Mouse (Mus musculus): ENCODE results near the gene Rhoc. TPM values are rescaled to one million over a fixed set of nuclear protein-coding genes. Genes with fewer than 3 reads are reported as not detected.
"Not testable (repeated sequence)": the region's sequence is repeated elsewhere in the genome, so short reads cannot be mapped to it uniquely, and the experiment has no call there.

Gene Rhoc
- polyA plus RNA-seq (2012; rRNA removed) (158 and 161 TPM in 2 replicates), polyA plus RNA-seq (2014; fragmentation: Nextera tagmentation; extraction: Ambion mirVana) (192 and 199 TPM in 2 replicates)

DNA sequence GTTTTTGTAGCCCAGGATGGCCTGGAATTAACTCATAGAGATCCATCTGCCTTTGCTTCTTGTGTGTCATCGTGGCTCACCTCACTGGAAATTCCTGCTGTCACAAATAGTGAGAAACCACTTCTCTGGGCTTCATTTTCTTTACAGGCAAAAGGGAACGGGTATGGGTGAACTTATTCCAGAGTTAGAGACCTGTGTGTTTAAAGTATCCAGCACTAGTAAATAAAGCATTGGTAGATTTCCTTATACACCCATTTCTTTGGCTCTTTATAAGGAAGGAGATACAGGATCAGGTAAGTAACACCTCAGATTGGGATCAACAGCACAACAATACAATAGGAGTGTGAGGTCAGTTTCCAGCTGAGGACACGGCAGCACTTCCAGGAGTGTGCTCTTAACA, at the start of gene Rhoc:
TSS of gene Rhoc (plus strand) at position 301 of the 400 bp plus-strand sequence.
- peaks cover 27% of the 10 kb centered on the region for H3K4me1 ChIP-seq (ENCODE audit: control insufficient read depth, insufficient read depth, low read length)
- H3K4me3 ChIP-seq (replicated peaks; ENCODE audit: low read length) = peak within 1 kb of the TSS; percentile 74
- DNase-seq (ENCODE audit: low spot score) = no peak
- H3K27ac ChIP-seq (replicated peaks; ENCODE audit: low read depth, low read length) = peak within 1 kb of the TSS; percentile 83
- no peak for ATAC-seq (ENCODE audit: low FRiP score, low read depth)
- WGBS = 25% methylated on average over 3 of the region's 3 CpGs
- H3K9me3 ChIP-seq (ENCODE audit: control insufficient read depth, low read length) = no peaks in the 10 kb centered on the region
- H3K9ac ChIP-seq (ENCODE audit: low read depth, low read length, severe bottlenecking) = peak within 1 kb of the TSS; percentile 73
- peaks cover 19% of the 10 kb centered on the region for H3K36me3 ChIP-seq (ENCODE audit: control insufficient read depth, insufficient read depth, low read length)
- H3K27me3 ChIP-seq (ENCODE audit: control insufficient read depth, insufficient read depth, low read length) = peaks cover 16% of the 10 kb centered on the region; the same call in 1 of the 2 replicates
- TF ChIP-seq POLR2A (IDR thresholded peaks at IDR 0.05; ENCODE audit: borderline replicate concordance, extremely low read depth, insufficient read depth, insufficient read length) = no peak
- peak within 1 kb of the TSS; percentile 81 for H3K4me2 ChIP-seq (replicated peaks; ENCODE audit: low read depth, low read length, severe bottlenecking)

DNA sequence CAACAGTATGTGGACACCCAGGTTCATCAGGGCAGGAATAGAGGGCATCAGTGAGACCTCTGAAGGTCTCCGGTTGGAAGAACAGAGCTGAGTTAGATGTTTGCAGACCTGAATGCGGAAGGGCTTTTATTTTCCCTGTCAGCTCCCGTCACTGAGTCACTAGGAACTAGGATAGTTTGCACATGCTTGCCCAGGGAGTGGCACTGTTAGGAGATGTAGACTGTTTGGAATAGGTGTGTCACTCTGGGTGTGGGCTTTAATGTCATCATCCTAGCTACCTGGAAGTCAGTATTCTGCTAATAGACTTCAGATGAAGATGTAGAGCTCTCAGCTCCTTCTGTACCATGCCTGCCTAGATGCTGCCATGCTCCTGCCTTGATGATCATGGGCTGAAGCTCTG, 46.2 kb upstream of the Rhoc start:
- 87% methylated on average over 3 of the region's 3 CpGs for WGBS

DNA sequence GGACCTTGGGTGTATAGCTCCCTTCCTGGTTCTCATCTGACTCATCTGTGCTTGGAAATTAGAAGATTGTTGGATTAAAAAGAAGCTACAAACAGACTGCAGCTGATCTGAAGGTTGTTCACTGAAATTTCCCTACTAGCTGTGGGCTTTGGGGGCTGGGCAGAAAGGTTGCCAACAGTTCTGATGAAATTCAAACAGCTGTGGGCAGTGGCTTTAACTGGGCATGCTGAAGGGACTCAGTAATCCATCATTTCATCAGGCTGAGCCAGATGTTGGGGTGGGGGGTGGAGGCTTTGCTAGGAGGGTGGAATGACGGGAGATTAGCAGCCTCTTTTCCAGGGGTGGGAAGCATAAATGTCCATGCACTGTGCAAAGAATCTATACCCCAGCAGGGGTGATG, 45.0 kb upstream of the Rhoc start:
- TF ChIP-seq POLR2A (IDR thresholded peaks at IDR 0.05; ENCODE audit: borderline replicate concordance, extremely low read depth, insufficient read depth, insufficient read length) = no peak
- 6% methylated on average over 1 of the region's 1 CpGs for WGBS
- Histone ChIP-seq H3K4me2 (replicated peaks; ENCODE audit: low read depth, low read length, severe bottlenecking) (no peak overlapping the region), H3K9ac (ENCODE audit: low read depth, low read length, severe bottlenecking) (no peak overlapping the region), H3K27ac (replicated peaks; ENCODE audit: low read depth, low read length) (no peak overlapping the region), H3K4me1 (ENCODE audit: control insufficient read depth, insufficient read depth, low read length) (no peaks in the 10 kb centered on the region), H3K9me3 (ENCODE audit: control insufficient read depth, low read length) (no peaks in the 10 kb centered on the region), H3K36me3 (ENCODE audit: control insufficient read depth, insufficient read depth, low read length) (no peaks in the 10 kb centered on the region), H3K27me3 (ENCODE audit: control insufficient read depth, insufficient read depth, low read length) (no peaks in the 10 kb centered on the region), H3K4me3 (replicated peaks; ENCODE audit: low read length) (no peak overlapping the region)
- ATAC-seq (ENCODE audit: low FRiP score, low read depth) = 0 out of 2 replicates have a peak, but pooled peaks have one; percentile 19
- DNase-seq (ENCODE audit: low spot score) = no peak

More for the DNA sequence above, 46.2 kb upstream of the Rhoc start:
- TF ChIP-seq POLR2A (IDR thresholded peaks at IDR 0.05; ENCODE audit: borderline replicate concordance, extremely low read depth, insufficient read depth, insufficient read length) = no peak
- H3K4me2 ChIP-seq (replicated peaks; ENCODE audit: low read depth, low read length, severe bottlenecking) = no peak overlapping the region
- H3K9me3 ChIP-seq (ENCODE audit: control insufficient read depth, low read length) = no peaks in the 10 kb centered on the region
- DNase-seq (ENCODE audit: low spot score) (no peak), ATAC-seq (ENCODE audit: low FRiP score, low read depth) (no peak)
- no peak overlapping the region for H3K27ac ChIP-seq (replicated peaks; ENCODE audit: low read depth, low read length)
- no peaks in the 10 kb centered on the region for H3K4me1 ChIP-seq (ENCODE audit: control insufficient read depth, insufficient read depth, low read length)
- H3K36me3 ChIP-seq (ENCODE audit: control insufficient read depth, insufficient read depth, low read length) = no peaks in the 10 kb centered on the region
- no peaks in the 10 kb centered on the region for H3K27me3 ChIP-seq (ENCODE audit: control insufficient read depth, insufficient read depth, low read length)
- H3K4me3 ChIP-seq (replicated peaks; ENCODE audit: low read length) = no peak overlapping the region
- H3K9ac ChIP-seq (ENCODE audit: low read depth, low read length, severe bottlenecking) = no peak overlapping the region

DNA sequence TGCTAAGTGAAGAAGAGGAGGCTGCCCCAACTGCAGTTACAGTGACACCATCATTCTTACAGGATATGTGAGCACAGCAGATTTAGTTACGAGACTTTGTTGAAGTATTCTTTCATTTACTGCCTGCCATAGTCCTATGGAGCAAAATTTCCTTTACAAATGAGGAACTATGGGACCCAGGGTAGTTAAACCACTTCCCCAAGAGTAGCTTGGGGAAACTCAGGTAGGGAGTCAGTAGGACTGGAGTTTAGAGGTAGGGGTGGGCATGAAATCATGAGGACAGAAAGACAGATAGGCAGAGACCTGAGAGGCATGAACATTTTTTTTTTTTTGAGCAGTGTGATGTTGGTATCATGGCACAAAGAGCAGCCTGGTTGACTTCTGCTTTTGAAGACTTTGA, 44.3 kb upstream of the Rhoc start:
- Histone ChIP-seq H3K9ac (ENCODE audit: low read depth, low read length, severe bottlenecking) (no peak overlapping the region), H3K27me3 (ENCODE audit: control insufficient read depth, insufficient read depth, low read length) (no peaks in the 10 kb centered on the region), H3K4me2 (replicated peaks; ENCODE audit: low read depth, low read length, severe bottlenecking) (no peak overlapping the region), H3K9me3 (ENCODE audit: control insufficient read depth, low read length) (no peaks in the 10 kb centered on the region), H3K27ac (replicated peaks; ENCODE audit: low read depth, low read length) (no peak overlapping the region), H3K4me1 (ENCODE audit: control insufficient read depth, insufficient read depth, low read length) (no peaks in the 10 kb centered on the region), H3K36me3 (ENCODE audit: control insufficient read depth, insufficient read depth, low read length) (no peaks in the 10 kb centered on the region), H3K4me3 (replicated peaks; ENCODE audit: low read length) (no peak overlapping the region)
- WGBS = 68% methylated on average over 1 of the region's 1 CpGs
- DNase-seq (ENCODE audit: low spot score) (no peak), ATAC-seq (ENCODE audit: low FRiP score, low read depth) (no peak)
- TF ChIP-seq POLR2A (IDR thresholded peaks at IDR 0.05; ENCODE audit: borderline replicate concordance, extremely low read depth, insufficient read depth, insufficient read length) = no peak

DNA sequence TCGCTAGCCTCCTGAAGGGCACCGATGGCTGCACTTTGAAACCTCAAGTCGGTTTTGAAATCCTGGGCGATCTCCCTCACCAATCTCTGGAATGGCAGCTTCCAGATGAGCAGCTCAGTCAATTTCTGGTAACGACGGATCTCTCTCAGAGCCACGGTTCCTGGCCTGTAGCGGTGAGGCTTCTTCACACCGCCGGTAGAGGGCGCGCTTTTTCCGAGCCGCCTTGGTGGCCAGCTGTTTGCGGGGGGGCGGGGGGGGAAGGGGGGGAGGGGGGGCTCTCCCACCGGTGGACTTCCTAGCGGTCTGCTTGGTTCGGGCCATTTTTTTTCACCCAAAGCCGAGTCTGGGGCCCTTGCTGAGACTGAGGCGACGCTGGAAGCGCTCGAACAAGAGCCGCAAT, 35.3 kb upstream of the Rhoc start:
- not testable (repeated sequence) for DNase-seq (ENCODE audit: low spot score); H3K27me3 ChIP-seq (ENCODE audit: control insufficient read depth, insufficient read depth, low read length); H3K27ac ChIP-seq (replicated peaks; ENCODE audit: low read depth, low read length); H3K36me3 ChIP-seq (ENCODE audit: control insufficient read depth, insufficient read depth, low read length); ATAC-seq (ENCODE audit: low FRiP score, low read depth); H3K9me3 ChIP-seq (ENCODE audit: control insufficient read depth, low read length); H3K4me3 ChIP-seq (replicated peaks; ENCODE audit: low read length); H3K9ac ChIP-seq (ENCODE audit: low read depth, low read length, severe bottlenecking); H3K4me1 ChIP-seq (ENCODE audit: control insufficient read depth, insufficient read depth, low read length)
- H3K4me2 ChIP-seq (replicated peaks; ENCODE audit: low read depth, low read length, severe bottlenecking) = peak overlapping the region; percentile 32
- 19% methylated on average over 21 of the region's 25 CpGs for WGBS

DNA sequence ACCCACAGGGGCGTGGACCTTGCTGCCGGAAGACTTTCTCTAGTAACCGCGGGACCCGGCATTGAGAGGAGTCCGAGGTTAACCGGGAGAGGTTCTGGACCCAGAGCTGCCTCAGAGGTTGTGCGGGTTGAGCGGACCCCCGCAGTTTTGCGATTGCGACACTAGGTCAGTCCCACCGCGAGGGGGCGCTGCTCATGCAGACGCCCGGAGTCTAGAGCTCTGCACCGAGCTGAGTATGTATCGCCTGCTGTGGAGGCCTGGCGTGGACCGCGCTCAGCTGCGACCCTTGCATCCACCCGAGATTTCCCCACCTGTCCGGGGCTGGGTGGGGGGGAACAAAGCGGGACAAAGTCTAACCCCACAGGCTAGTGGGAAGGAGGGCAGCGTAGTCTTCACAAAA, 29.8 kb upstream of the Rhoc start:
- Histone ChIP-seq H3K27ac (replicated peaks; ENCODE audit: low read depth, low read length) (no peak overlapping the region), H3K9ac (ENCODE audit: low read depth, low read length, severe bottlenecking) (peak overlapping the region; percentile 46), H3K4me1 (ENCODE audit: control insufficient read depth, insufficient read depth, low read length) (0 out of 2 replicates have a peak, but pooled peaks cover 2% of the 10 kb centered on the region), H3K36me3 (ENCODE audit: control insufficient read depth, insufficient read depth, low read length) (no peaks in the 10 kb centered on the region), H3K27me3 (ENCODE audit: control insufficient read depth, insufficient read depth, low read length) (no peaks in the 10 kb centered on the region), H3K4me2 (replicated peaks; ENCODE audit: low read depth, low read length, severe bottlenecking) (peak overlapping the region; percentile 52), H3K4me3 (replicated peaks; ENCODE audit: low read length) (peak overlapping the region; percentile 26), H3K9me3 (ENCODE audit: control insufficient read depth, low read length) (no peaks in the 10 kb centered on the region)
- DNase-seq (ENCODE audit: low spot score) (peak; percentile 77), ATAC-seq (ENCODE audit: low FRiP score, low read depth) (peak; percentile 89)
- 1% methylated on average over 27 of the region's 27 CpGs for WGBS
- no peak for TF ChIP-seq POLR2A (IDR thresholded peaks at IDR 0.05; ENCODE audit: borderline replicate concordance, extremely low read depth, insufficient read depth, insufficient read length)

All from limb, embryonic 14.5 days (tissue).